Mouse (Mus musculus): ENCODE results near the gene Gm20716.

DNA sequence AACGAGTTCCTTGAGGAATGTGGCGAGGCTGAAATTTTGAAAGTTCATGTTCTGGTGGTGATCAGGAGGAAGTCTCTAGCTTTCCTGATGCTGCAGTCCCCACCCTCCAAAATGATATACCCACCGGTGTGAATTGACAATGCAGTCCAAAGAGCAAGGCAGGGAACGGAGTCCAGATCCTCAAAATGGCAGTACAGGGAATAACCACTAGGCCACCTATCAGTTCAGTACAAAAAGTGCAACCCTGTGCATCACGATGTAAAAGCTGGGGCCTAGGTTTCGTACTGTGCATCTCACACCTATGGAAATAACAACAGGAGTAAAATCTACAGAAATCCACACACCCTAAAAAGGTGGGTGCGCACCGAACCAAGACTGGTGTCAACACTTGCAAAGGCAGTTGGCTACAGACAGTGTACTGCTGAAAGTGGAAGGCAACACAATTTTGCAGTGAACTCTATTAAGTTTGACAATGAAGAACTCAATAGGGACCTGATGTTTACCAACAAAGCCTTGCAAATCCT is 25.6 kb downstream of the Gm20716 start:
- no peak for TF ChIP-seq CTCF (IDR thresholded peaks at IDR 0.05; ENCODE audit: borderline replicate concordance, insufficient read depth, low read depth, low read length)
- no peak for TF ChIP-seq POLR2A (IDR thresholded peaks at IDR 0.05; ENCODE audit: borderline replicate concordance, insufficient read depth, low read length)

Measured in cerebellum, adult 2 months (tissue).